Mouse (Mus musculus) ES-Bruce4 (cell line): ENCODE results near the gene Mettl17. TPM values are rescaled to one million over a fixed set of nuclear protein-coding genes. Genes with fewer than 3 reads are reported as not detected.

Experiments used
- H3K27ac ChIP-seq: 2 replicates; pipeline ENCODE4 v1.5.1; 2012; ENCODE audit warnings: low read length, inconsistent platforms; ENCODE audit not compliant: insufficient read depth
- H3K27me3 ChIP-seq: 2 replicates; pipeline ENCODE4 v1.6.1; 2012; ENCODE audit warnings: mild to moderate bottlenecking, low read length, inconsistent platforms; ENCODE audit not compliant: control insufficient read depth, poor library complexity, insufficient read depth, severe bottlenecking
- H3K36me3 ChIP-seq: 2 replicates; pipeline ENCODE4 v1.6.1; 2012; ENCODE audit warnings: inconsistent platforms, mild to moderate bottlenecking, low read length, moderate library complexity; ENCODE audit not compliant: control insufficient read depth, poor library complexity, insufficient read depth, severe bottlenecking
- H3K4me1 ChIP-seq: one replicate; pipeline ENCODE4 v1.8.1; 2011; ENCODE audit warnings: low read length; ENCODE audit not compliant: control insufficient read depth, insufficient read depth
- H3K4me3 ChIP-seq: 2 replicates; pipeline ENCODE4 v1.5.1; 2011; ENCODE audit warnings: low read depth, mild to moderate bottlenecking, low read length
- H3K9ac ChIP-seq: 2 replicates; pipeline ENCODE4 v1.6.1; 2012; ENCODE audit warnings: low read depth, mild to moderate bottlenecking, inconsistent platforms; ENCODE audit not compliant: poor library complexity, severe bottlenecking
- H3K9me3 ChIP-seq: replicated peaks from 2 replicates; pipeline ENCODE4 v1.6.1; 2012; ENCODE audit warnings: mild to moderate bottlenecking, low read length, inconsistent platforms; ENCODE audit not compliant: control insufficient read depth, poor library complexity, insufficient read depth, severe bottlenecking
- CTCF ChIP-seq: IDR thresholded peaks from one replicate; pipeline ENCODE4 v1.8.1; 2011; ENCODE audit warnings: low read depth, low read length
- EP300 ChIP-seq: IDR thresholded peaks from 2 replicates; pipeline ENCODE4 v1.6.1; 2011; ENCODE audit warnings: low read depth, low read length; ENCODE audit not compliant: insufficient read depth
- POLR2A ChIP-seq: IDR thresholded peaks from one replicate; pipeline ENCODE4 v1.8.1; 2011; ENCODE audit warnings: low read length; ENCODE audit not compliant: insufficient read depth
- polyA plus RNA-seq: library from polyadenylated mRNA; stranded (reverse); fragments of >200 nt; gene quantifications from 2 replicates; pipeline ENCODE4 v1.2.4, GENCODE M21; 2011; ENCODE audit warnings: low read depth; ENCODE audit not compliant: missing spikeins, insufficient read depth, insufficient read length

Mettl17 gene
- polyA plus RNA-seq, 1 experiment, result 19.2 TPM

DNA sequence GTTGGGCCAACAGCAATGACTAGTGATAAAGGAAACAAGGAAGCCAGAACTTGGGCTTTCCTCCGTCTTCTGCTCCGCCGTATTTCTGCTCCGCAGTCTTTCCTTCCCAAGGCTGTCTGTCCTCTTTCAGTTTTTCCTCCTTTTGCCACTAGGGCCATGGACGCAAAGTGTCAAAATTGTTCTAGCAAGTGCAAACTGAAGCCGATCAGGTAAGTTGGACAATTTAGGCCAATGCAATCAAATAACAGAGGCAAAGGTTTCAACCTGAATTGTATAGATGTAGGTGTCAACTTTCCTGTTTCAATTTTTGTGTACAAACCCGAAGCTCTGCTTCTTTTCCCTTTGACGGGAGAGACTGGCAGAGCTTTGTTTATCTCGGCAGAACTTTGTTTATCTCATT, 45.3 kb downstream of the Mettl17 start:
- TF ChIP-seq POLR2A, result no peak
- TF ChIP-seq CTCF, result no peak
- no peak for TF ChIP-seq EP300
- no peak overlapping the region for H3K4me3 ChIP-seq
- no peaks in the 10 kb centered on the region for H3K9me3 ChIP-seq
- no peaks in the 10 kb centered on the region for H3K4me1 ChIP-seq
- no peak overlapping the region for H3K27ac ChIP-seq
- no peaks in the 10 kb centered on the region for H3K27me3 ChIP-seq
- H3K9ac ChIP-seq, result no peak overlapping the region
- H3K36me3 ChIP-seq, result no peaks in the 10 kb centered on the region

DNA sequence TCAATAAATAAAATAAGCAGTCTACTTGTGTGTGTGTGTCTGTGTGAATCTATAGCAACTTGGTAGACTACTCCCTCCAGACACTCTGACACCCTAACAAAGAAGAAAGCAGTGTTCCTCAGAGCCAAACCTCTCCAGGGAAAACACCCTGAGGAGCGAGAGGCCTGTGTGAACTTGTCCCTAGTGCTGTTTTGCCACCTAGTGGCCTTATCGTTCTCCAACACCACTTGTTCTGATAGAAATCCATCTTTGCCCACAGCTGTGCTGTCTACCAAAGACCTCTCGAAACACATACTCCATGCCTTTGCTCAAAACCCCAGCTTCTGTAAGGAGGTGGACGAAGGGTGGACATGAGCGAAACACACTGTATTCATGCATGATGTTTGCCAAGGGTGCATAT, 46.2 kb downstream of the Mettl17 start:
- no peaks in the 10 kb centered on the region for H3K4me1 ChIP-seq
- no peaks in the 10 kb centered on the region for H3K36me3 ChIP-seq
- no peak overlapping the region for H3K27ac ChIP-seq
- H3K9ac ChIP-seq, result no peak overlapping the region
- TF ChIP-seq POLR2A (no peak), CTCF (peak; percentile 56)
- no peak overlapping the region for H3K4me3 ChIP-seq
- H3K9me3 ChIP-seq, result no peaks in the 10 kb centered on the region
- no peaks in the 10 kb centered on the region for H3K27me3 ChIP-seq

DNA sequence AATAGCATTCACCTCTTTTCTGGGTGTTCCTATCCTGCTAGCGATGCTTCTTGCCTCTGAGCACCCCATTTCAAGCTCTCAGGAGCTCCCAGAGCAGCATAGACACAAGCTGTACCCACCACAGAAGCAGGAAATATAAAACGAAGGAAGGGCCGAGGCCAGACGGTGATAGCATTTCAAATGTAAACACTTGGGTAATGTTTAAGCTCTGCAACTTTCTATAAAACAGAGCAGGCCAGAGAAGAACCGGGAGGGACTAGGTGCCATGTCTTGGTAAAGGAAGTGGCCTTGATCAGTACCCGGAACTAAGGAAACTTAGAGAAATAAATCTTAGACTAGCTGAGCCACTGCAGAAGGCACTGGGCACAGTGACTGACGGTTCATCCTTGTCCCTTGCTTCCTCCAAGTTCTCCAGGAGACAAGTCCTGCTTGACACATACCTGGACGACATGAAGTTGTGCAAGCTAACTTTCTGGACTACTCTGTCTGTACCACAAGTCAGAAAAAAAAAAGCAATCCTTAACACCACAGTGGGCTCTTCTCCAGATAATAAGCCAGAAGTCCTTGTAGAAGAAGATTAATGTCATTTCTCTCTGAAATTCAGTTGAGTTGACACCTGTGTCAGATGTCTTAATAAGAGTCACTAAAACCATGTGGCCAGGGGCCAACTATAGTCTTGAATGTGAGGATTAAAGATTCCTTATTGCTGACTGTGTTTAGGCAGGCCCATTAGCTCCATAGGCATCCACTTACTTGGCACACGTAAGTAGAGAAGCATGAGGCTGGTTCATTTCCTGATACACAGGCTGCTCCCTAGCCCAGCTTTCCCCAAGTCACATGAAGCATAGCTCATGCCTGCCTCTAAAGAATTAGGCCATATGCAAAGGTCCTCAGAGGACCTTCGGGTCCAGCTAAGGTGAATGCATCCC, 47.7 kb downstream of the Mettl17 start:
- no peak overlapping the region for H3K4me3 ChIP-seq
- no peak overlapping the region for H3K27ac ChIP-seq
- no peaks in the 10 kb centered on the region for H3K9me3 ChIP-seq
- H3K36me3 ChIP-seq, result no peaks in the 10 kb centered on the region
- no peak for TF ChIP-seq POLR2A
- no peak for TF ChIP-seq CTCF
- no peak for TF ChIP-seq EP300
- H3K9ac ChIP-seq, result no peak overlapping the region
- no peaks in the 10 kb centered on the region for H3K4me1 ChIP-seq
- no peaks in the 10 kb centered on the region for H3K27me3 ChIP-seq

DNA sequence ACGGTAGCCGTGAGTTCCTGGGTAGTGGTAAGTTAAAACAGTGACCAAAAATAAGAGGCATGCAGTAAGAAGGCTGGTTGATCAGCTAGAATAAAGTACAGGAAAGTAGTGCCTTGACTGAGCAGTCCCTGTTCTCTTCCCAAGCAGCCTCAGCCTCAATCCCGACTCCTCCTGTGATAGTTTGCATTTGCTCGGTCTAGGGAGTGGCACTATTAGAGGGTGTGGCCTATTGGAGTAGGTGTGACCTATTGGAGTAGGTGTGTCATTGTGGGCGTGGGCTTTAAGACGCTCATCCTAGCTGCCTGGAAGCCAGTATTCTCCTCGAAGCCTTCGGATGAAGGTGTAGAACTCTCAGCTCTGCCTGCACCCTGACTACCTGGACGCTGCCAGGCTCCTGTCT, 54.4 kb downstream of the Mettl17 start:
- no peak overlapping the region for H3K4me3 ChIP-seq
- H3K27ac ChIP-seq, result no peak overlapping the region
- TF ChIP-seq POLR2A (no peak), CTCF (no peak)
- H3K36me3 ChIP-seq, result no peaks in the 10 kb centered on the region
- no peaks in the 10 kb centered on the region for H3K4me1 ChIP-seq
- H3K9ac ChIP-seq, result no peak overlapping the region
- peaks cover 4% of the 10 kb centered on the region; the same call in 1 of the 2 replicates for H3K9me3 ChIP-seq
- H3K27me3 ChIP-seq, result no peaks in the 10 kb centered on the region

DNA sequence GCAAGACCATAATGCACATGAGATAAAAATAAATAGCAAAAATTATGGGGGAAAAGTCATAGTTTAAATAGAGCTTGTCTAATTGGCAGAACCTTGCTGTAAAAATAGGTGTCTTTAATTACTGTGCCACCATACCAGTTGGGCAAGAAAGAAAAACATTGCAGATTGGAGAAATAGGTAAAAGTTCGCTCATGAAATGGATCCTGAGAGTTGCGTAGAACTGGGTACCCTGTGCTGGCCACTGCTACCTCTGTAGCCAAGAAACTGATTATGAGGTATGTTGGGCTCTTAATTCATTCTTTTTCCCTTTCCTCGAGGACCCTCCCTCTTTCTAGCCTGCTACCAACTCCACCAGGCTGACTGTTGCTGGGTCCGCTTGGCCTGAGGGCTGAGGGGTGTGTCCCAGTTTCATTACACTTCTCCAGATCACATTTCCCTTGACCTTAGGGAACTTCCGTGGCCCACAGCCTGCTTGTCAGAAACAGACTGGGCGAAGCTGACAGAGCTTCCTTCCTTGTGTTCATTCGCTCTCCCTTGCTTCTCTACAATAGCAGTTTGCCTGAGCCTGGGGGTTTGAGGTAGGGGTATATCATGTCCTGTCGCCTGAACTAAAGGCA, 56.4 kb downstream of the Mettl17 start:
- peaks cover 4% of the 10 kb centered on the region; the same call in 1 of the 2 replicates for H3K9me3 ChIP-seq
- no peak for TF ChIP-seq CTCF
- TF ChIP-seq EP300, result 0 out of 2 replicates have a peak, but pooled peaks have one; percentile 41
- H3K4me1 ChIP-seq, result no peaks in the 10 kb centered on the region
- no peak overlapping the region for H3K9ac ChIP-seq
- no peak overlapping the region for H3K27ac ChIP-seq
- no peaks in the 10 kb centered on the region for H3K36me3 ChIP-seq
- no peaks in the 10 kb centered on the region for H3K27me3 ChIP-seq
- H3K4me3 ChIP-seq, result no peak overlapping the region

DNA sequence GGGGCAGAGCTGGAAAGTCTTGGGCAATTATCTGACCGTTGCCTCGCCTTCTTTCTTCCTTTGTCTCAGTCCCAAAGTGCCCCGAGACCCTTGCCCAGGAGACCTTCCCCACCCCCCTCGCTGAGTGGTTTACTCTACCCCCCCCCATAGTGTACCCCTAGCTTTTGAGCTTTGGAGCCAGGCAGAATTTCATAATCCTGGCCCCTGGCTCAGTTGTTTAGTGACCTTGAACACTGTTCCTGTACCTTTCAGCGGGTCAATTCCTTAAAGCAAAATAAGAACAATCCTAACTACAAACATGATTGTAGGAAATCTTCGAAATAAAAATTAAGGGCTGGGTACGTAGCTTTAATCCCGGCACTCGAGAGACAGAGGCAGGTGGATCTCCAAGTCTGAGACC, 56.9 kb downstream of the Mettl17 start:
- Histone ChIP-seq H3K4me1 (no peaks in the 10 kb centered on the region), H3K9ac (no peak overlapping the region), H3K27me3 (no peaks in the 10 kb centered on the region), H3K27ac (no peak overlapping the region), H3K9me3 (peaks cover 4% of the 10 kb centered on the region; the same call in 1 of the 2 replicates), H3K36me3 (no peaks in the 10 kb centered on the region), H3K4me3 (no peak overlapping the region)
- TF ChIP-seq CTCF, result no peak
- no peak for TF ChIP-seq POLR2A
- no peak for TF ChIP-seq EP300
